Mouse (Mus musculus) ovary, adult 18-20 months (tissue): ENCODE measurements at regions not wholly inside any gene's neighbourhood (a gene's known extent, or its start where the extent isn't known, plus 50 kb on each side); places are given as distances from the start of the nearest gene placed in this dataset.
A peak's percentile ranks its signal among the peaks of the same experiment; 100 is the strongest.

ENCODE experiments used
- DNase-seq: peaks from one replicate; pipeline ENCODE4 v3.0.0; 2022; ENCODE audit warnings: low spot score, mixed read lengths

DNA sequence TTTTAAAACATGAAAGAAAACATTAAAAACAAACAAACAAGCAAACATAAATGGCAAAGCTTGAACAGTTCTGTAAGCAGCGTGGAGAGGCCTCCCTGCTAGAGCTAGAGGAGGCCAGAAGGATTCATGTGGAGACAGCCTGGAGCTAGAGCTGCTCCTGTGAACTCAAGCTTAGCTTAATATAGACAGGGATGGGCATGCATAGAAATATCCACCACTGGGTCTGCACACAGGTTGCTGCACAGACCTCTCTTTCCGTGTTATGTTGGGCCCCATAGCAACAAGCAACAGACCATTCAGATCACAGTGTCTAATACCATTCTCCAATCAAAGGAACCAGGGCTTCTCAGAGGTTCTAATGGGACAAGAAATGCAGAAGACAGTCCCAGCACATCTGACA, 122.9 kb upstream of the Magi3 start:
- DNase-seq, result no peak

DNA sequence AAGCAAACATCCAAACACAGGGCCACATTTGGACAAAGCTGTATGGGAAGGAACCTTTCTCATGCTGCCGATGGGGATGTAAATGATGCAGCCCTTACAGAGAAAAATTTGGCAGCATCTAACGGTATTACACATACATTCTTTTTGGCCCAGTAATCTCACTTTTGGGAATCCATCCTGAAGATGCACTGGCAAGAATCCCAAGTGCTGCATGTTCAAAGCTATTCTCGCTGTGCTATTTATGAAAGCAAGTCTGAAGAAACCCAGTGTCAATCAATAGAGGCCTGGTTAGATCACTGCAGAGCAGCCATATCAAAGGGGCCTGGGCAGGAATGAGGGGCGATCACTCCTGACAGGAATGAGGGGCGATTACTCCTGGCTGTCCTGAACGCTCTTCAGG, 122.0 kb upstream of the Magi3 start:
- no peak for DNase-seq

DNA sequence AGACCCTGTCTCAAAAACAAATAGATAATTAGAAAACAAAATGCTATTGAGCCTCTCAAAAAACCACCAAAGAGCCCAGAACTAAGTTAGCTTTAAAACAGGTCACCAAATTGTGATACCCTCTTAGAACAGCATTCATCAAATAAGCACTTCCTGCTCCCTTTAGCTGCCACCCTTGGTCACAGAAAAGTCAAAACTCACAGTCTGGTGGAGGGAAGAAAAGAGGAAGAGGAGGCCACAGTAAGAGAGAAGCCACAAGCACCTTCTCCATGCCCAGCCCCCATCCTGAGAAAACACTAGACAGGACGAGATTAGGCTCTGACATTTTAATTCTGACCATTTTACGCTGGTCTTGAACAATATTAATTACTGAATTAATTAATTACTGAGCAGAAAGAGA, 120.2 kb upstream of the Magi3 start:
- DNase-seq, result no peak

DNA sequence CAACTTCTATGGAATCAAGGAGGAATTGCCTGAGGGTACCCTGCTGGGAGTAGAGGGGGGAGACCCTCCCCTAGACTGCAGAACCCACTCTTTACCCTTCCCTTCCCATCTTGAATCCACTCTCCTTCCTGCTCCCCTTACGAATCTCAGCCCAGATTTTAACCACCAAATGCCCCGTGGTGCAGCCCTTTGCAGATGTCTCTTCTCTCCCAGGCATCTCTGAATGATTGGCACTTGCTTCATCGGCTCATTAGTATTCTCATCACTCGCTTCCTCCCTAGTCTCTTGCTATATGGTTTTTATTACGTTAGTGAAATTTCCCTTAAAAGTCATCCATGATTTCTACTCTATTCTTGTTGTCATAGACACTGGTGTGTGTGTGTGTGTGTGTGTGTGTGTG, 116.7 kb upstream of the Magi3 start:
- DNase-seq, result no peak

DNA sequence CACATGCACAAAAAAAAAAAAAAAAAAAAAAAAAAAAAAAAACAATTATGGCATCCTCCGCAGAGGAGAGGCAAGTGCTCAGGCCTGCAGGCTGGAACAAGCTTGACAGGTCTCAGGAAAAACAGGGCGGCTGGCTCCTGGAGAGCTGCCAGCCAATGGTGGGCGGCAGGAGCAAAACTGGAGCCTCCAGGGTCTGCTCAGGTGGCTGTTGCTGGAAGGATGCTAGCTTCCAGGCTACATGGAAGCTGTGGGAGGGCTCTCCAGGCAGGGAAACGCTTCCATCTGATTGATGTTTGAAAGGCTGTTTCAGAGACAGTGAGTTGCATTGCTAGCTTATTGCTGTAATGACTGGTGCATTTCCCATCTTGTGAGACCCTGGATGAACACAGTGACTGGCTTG, 116.1 kb upstream of the Magi3 start:
- no peak for DNase-seq

DNA sequence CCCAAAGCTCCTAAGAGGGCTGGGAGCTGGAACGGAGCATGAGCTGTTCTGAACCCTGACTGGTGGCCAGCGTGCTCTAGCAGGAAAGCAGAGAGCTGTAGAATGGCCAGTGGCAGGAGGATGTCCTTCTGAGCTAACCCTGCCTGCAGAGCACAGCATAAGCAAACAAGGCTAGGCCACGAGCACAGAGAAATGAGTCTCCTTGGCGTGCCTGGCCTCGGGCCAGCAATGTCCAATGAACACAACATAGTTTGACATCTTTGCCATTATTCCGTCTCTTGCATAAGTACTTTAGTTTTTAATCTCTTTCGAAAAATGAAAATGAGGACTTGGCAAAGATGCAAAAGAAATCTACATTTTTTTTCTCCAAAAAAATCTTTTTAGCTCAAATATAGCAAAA, 114.6 kb upstream of the Magi3 start:
- DNase-seq, result no peak

DNA sequence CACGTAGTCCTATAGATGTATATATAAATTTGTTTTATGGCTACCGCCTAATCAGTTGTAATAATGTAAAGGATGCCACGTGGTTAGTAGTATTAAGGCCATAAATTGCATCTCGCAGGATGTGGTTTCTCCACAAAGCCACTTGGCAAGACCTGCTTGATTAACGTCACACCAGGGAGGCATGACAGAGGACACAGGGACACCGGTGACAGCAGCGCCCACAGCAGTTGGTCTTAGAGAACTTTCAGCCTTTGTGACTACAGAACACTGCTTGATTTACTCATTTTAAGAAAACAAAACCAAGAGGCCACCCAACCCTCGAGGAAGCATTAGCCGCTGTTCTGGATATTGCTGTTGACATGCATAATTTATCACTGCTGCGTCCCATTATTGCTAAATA, 113.2 kb upstream of the Magi3 start:
- no peak for DNase-seq

DNA sequence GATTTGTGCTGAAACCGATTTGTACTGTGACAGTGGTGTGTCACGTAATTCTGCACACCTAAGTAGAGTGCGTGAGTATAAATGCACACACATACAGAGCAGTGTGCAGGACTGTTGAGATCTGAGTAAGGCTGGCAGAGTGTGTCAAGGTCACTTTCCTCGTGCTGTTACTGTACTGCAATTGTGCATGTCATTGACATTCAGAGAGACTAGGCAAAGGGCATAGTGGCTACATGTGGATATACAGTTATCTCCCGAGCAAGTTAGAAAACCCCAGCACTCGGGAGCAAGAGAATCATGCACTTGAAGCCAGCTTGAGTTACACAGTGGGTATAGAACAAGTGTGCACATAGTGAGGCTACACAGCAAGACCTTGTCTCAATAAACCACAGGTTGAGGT, 110.5 kb upstream of the Magi3 start:
- DNase-seq, result no peak

DNA sequence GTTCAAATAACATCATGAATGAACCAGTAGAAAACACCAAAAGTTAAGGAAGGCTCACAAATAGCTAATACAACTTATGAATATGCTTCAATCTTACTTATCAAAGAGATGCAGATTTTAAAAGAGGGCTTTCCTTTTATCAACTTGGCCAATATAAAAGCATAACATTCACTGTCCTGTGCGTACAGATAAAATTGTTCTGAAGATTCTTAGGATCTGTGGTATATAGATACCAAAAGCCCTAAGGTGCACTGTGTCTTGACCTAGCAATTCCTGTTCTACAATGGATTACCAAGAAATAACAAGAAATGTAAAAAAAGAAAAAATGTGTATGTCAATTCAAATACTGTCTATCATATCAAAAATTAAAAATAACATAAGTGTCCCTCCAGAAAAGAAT, 107.7 kb upstream of the Magi3 start:
- DNase-seq, result no peak

DNA sequence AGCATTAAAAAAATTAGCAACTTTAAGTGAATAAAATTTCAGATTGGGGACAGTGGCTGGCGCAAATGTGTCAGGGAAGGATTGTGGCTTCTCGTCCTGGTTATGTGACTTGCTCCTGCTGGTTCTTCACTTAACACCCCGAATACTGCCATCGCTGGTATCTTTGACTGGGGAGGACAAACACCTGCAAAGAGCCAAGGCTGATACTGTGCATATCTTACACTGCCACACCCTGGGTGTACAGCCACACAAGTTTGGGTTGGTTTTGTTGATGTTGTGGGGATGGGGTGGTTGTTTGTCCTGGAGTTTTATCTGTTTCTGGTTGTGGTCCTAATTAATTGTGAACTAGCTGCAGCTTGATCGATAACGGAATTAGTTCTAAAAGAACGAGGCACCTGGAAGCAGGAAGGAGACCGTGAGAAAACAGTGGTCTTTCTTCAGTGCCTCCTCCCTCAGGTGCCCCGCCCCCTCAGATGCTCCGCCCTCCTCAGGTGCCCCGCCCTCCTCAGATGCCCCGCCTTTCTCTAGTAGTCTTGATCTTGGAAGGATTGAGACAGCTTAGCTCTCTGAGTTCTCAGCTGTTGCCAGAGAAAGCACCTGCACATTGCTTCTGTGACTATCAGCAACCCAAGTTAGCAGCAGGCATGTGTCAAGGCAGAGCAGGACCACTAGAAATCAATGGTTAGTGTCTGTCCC, 107.0 kb upstream of the Magi3 start:
- no peak for DNase-seq

DNA sequence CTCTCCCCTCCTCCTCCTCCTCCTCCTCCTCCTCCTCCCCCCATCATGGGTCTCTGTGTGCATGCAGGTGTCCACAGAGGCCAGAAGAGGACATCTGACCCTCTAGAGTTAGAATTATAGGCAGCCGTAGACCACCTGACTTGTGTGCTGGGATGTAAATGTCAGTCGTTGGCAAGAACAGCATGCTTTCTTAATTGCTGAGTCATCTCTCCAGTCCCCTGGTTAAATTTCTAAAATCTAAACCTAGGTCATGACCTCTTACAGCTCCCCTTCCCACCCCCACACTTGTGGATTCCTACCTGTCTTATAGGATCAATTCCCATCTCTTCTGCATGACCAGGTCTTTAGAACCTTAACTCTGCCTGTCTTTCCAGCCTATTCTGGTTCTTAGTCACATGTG, 102.4 kb upstream of the Magi3 start:
- DNase-seq, result no peak

DNA sequence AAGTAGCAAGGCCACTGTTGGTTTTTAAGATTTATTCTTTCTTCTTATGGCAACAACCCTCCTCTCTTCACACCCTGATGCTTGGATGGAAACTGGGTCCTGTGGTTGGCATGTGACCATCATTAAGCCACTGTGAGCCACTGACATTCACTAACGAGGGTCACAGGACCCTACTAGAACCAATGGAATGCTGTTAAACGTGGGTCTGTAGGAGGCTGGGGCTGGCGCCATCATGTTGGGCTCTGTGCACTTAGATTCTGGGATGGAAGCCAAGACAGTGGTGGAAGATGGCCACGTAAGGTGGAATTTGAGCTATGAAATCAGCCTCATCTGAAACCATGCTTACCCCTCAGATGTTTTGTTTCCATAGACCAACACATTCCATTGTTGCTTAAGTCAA, 100.2 kb upstream of the Magi3 start:
- no peak for DNase-seq

DNA sequence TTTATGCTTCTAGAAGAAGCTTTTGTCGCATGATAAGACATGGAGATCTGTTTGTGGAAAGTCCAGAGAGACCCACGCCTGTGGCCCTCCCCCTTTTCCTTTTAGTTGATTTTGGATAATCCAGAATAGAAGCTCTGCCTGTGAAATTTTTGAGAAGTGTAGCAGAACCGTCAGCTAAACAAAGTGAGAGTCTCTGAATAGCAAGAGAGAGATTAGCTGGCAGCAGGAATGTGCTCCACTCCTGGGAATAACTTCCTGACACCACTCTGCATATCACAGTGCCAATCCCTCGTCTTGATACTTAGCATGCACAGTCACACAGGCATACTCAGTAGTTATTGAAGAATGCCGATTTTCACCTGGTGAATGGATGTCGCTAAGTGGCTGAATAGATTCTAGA, 99.2 kb upstream of the Magi3 start:
- DNase-seq, result no peak

DNA sequence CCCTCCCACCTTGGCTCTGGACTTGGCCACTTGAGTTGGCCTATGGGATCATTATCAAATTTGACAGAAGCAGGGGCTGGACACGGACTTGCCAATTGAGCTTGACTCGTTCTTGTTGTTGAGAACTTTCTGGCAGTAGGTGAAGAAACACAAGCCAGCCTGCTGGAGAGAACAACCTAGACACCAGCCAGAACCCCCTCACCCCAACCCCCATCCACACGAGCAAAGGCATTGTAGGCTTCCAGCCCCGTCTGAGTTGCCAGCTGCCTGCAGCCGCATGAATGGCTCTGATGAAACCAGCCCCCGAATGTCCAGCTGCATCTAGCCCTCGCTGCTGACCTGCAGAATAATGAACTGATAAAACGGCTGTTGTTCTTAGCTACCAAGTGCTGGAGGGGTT, 98.7 kb upstream of the Magi3 start:
- DNase-seq, result peak; percentile 13

DNA sequence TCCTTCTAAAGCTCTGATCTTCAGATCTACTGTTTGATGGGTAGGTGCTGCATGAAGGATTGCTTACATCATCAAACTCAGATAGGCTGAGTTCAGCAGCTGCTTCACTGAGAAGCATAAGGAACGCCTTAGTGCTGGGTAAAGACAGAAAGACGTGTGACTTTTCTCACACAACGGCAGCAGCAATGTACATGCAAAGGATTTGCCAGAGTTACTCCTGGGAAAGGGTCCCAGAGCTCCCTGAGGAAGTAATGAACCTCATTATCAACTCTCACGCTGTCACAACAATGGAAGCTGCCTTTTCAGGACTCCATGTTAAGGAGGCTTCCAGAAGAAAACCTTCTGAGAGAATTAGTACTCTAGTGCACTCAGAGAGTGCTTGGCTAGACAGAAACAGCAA, 97.4 kb upstream of the Magi3 start:
- no peak for DNase-seq

DNA sequence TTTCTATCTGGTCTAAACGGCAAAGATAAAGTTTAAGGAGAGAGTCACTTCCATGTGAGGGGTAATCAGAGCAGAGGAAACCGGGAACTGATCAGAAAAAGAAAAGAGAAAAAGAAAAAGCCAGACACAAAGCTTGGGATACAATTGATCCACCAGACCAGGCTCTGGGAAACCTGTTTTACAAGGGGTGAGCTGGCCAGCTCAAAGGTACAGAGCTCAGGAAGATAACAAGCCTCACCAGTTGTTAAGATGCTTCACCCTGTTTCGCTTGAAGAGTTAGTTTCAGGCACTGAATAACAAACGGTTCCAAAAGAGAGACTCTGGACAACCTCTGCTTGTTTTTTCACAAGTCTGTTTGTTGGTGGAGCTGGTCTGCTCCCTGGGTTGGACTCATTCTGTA, 92.9 kb upstream of the Magi3 start:
- DNase-seq, result no peak

DNA sequence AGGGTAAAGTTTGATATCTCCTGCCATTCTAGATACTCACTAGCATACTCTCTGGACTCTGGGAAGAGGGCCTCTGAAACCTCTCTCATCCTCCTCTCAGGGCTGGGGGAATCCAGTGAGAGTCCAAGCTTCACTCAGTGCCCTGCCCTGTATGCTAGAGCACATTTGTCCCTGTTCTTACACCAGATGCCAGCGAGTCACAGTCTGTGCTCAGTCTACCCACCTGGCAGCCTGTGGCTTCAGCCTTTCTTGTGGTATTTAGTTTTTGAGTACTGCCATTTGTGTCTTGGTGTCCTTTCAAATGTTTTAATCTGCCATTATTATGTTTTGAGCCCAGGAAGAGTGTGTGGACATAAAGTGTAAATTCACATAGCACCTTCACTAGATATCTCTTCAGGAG, 86.8 kb upstream of the Magi3 start:
- no peak for DNase-seq

DNA sequence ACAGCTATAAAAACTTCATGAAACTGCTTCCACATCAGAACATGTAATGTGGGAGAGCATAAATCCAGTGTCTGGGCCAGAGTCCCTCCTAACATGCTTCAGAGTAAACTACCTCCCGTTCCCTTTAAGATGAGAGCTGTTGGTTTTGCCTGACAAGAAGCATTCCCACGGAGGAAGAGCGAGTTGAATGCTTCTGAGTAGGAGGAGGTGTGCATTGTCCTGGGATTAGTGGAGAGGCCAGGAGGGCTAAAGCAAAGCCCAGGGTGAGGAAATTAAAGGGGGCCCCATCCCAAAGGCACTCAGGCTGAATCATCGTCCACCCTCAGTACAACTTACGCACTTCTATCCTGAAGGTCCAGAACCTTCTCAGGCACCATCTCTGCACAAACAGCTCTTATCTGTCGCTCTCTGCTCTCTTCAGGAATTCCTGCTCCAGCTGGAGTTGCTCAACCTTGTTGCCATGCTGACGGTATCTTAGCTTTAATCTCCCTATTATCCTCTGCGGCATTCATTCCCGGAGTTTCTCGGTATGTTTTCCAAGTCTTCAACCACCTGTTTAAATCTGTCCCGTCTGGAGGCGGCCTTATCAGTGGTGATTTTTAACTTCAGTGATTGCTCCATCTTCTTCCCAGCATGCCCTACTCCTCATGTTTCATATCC, 85.9 kb upstream of the Magi3 start:
- no peak for DNase-seq

DNA sequence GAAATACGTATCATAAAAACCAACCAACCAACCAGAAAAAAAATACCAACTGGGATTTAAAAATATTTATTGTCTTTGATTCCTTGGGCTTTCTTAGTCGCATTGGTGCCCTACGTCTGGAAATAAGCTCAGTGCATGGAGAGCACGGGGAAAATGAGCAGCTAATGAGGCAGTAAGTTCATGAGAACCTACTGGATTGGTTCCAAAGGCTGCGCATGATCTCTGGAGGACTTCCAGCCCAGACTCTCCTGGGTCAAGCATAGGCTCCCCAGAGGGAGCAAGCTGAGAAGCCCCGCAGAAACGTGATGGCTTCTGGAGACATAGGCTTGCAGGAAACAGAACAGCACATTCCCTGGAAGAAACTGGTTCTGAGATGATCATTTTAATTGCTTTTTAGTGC, 83.4 kb upstream of the Magi3 start:
- DNase-seq, result no peak

DNA sequence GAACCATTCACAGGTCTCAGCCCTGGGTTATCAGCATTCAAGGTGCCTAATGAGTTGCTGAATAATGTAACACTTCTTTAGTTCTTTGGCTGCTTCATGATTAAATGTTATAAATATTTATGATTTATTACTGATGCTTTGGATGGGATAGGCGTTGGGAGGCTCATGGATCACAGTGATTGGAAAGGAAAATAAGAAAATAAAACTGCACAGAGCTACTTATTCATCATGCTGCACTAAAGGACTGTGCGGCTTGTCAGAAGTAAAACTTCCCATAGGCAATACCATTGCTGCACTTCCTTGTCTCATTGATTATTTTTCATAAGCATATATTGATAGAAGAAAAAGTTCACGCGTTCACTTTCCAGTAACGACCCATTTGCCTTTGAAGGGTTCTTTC, 80.0 kb upstream of the Magi3 start:
- DNase-seq, result no peak

DNA sequence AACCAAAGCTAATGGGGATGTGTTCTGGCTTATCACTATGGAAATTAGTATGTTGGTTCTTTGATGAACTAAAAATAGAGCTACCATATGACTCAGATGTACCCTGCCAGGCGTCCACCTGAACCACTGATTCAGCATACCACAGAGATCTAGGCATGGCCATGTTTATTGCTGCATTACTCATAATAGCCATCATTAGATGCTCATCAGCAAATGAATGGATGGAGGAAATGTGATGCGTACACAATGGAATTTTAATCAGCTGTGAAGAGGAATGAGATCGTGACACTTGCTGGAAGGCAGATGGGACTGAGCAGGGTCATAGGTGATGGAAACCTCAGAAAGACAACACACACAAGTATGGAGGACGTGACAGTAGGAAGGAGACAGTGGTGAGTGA, 78.7 kb upstream of the Magi3 start:
- DNase-seq, result no peak

DNA sequence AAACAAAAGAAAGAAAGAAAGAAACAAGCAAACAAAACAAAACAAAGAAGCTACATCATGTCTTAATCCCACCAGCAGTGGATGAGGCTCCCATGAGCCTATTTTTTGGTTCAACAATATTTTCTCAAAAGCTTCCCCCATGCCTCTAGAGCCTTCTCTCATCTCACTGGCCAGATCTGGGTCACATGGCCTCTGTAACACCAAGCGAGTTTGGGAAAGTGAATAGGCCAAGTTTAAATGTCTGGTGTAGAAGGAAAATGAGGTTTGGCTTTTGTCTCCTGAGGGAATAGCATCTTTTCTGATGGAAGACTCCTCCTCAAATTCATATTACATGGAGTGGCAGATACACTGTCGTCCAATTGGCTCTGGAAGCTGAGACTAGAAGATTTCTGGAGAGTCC, 78.2 kb upstream of the Magi3 start:
- DNase-seq, result no peak

DNA sequence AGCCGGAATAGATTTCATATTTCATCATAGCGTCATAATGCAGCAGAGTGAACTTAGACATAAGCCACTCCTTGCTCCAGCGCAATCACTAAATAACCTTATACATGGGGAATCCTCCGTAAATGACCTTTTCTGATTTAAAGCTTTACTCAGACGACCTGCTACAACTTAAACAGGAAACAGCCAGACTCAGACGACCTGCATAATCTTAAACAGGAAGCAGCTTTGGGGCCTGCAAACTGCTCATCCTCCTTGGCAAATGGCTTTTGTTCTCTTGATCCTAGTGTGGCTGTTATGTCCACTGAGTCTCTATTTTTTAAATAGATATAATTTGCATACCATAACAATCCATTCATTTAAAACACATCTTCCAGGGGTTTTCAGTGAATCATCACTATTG, 76.9 kb upstream of the Magi3 start:
- no peak for DNase-seq

DNA sequence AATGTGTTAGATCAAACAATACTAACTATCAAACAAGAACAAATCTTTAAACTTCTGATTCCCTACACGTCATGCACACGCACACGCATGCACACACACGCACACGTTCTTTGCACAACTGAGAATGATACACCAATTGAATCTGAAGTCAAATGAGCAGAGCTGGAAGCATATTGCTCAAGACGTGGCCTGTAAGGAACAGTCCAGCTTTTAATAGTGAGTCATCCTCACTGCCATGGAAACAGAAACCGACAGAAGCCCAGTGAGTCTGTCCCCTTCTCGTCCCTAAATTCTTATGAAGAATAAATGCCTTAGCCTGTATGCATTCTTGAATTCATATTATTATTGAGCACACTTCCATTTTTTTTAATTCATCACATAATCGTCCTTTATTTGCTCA, 75.7 kb upstream of the Magi3 start:
- no peak for DNase-seq
